Mouse (Mus musculus) 3T3-L1 (cell line): ENCODE measurements around the gene Lrrtm1.
A peak's percentile ranks its signal among the peaks of the same experiment; 100 is the strongest.

Experiments used
- DNase-seq: peaks from one replicate; pipeline ENCODE4 v3.0.0-alpha.2; 2015; ENCODE audit warnings: low read depth, low spot score

Lrrtm1 gene

GRCm38 (mm10) chr6:77242601-77243406, at the start of gene Lrrtm1:
Lrrtm1 (plus strand) TSS chr6:77242689.
- no peak for DNase-seq

- DNase-seq: no peak
These were observed 45.8 kb upstream of the Lrrtm1 start for GRCm38 (mm10) chr6:77196650-77197049.

- DNase-seq: no peak
These were observed 43.1 kb upstream of the Lrrtm1 start for GRCm38 (mm10) chr6:77199375-77199774.

- no peak for DNase-seq
These were observed 33.3 kb upstream of the Lrrtm1 start for GRCm38 (mm10) chr6:77209183-77209582.

GRCm38 (mm10) chr6:77209929-77210328, 32.6 kb upstream of the Lrrtm1 start:
- no peak for DNase-seq

- no peak for DNase-seq
These were observed 28.6 kb upstream of the Lrrtm1 start for GRCm38 (mm10) chr6:77213757-77214409.

- no peak for DNase-seq
These were observed 27.2 kb upstream of the Lrrtm1 start for GRCm38 (mm10) chr6:77215322-77215721.

GRCm38 (mm10) chr6:77218875-77219274, 23.6 kb upstream of the Lrrtm1 start:
- peak; percentile 27 for DNase-seq

GRCm38 (mm10) chr6:77220776-77221175, 21.7 kb upstream of the Lrrtm1 start:
- no peak for DNase-seq

- no peak for DNase-seq
These were observed 19.4 kb upstream of the Lrrtm1 start for GRCm38 (mm10) chr6:77222849-77223638.

GRCm38 (mm10) chr6:77240426-77240825, 2.1 kb upstream of the Lrrtm1 start:
- DNase-seq: no peak

GRCm38 (mm10) chr6:77243541-77244231, 1.2 kb downstream of the Lrrtm1 start:
- DNase-seq: no peak

- no peak for DNase-seq
These were observed 11.0 kb downstream of the Lrrtm1 start for GRCm38 (mm10) chr6:77253480-77253879.

GRCm38 (mm10) chr6:77256348-77256747, 13.9 kb downstream of the Lrrtm1 start:
- DNase-seq: no peak

GRCm38 (mm10) chr6:77257358-77258105, 15.0 kb downstream of the Lrrtm1 start:
- DNase-seq: peak; percentile 52

- no peak for DNase-seq
These were observed 22.7 kb downstream of the Lrrtm1 start for GRCm38 (mm10) chr6:77265163-77265562.

- DNase-seq: no peak
These were observed 36.3 kb downstream of the Lrrtm1 start for GRCm38 (mm10) chr6:77278794-77279193.

- no peak for DNase-seq
These were observed 43.8 kb downstream of the Lrrtm1 start for GRCm38 (mm10) chr6:77286317-77286716.

GRCm38 (mm10) chr6:77288402-77288801, 45.9 kb downstream of the Lrrtm1 start:
- DNase-seq: no peak

GRCm38 (mm10) chr6:77291415-77291814, 48.9 kb downstream of the Lrrtm1 start:
- DNase-seq: no peak

- DNase-seq: no peak
These were observed 58.8 kb downstream of the Lrrtm1 start for GRCm38 (mm10) chr6:77301305-77301704.
